In the genomic region with DNA sequence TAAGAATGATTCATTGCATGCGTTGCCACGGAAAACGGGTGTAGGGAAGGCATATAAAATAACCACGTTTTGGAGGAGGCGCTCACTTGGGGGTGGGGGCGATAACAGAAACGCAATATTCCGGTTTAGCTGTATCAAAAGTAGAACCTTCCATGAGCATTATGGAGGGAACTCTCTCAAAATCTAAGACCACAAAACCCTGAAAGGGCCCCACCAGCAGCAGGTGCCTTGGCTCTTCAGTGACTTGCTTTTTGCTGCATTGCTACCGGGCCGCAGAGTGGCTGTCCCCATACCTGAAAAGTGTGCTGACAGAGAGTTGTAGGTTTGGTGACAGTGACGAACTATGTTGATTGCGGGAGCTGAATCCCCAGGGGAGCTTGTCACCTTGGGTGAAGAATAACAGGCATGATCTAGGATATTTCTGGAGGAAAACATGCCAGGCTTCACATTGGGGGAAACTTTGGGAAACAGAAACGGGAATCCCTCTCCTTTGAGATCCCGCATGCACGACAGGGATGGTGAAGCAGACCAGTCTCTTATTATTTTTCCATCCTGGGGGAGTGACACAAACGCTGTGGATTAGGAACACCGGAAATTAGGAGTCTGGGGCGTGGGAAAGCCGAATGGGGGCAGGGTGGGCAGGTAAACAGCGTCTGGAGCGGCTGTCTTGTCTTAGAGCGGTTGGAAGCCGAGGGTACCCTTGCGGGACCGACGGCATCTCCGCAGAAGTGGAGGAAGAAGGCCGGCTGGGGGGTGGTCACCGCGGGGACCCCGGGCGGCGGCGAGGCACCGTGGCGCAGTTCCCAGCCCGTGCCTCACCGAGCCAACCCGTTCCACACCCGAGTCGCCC, we compare ENCODE assay signal across 8 mouse cellular contexts. TPM values are rescaled to one million over a fixed set of nuclear protein-coding genes. Genes with fewer than 3 reads are reported as not detected.
DNase-seq lines count a peak whose midpoint lies in the region; ATAC-seq and TF ChIP-seq lines count a peak whose summit lies in the region.

No protein-coding gene starts in this region.

- no peak overlapping the region for H3K27ac ChIP-seq in bone marrow macrophage, adult 2 months (ENCODE audit: insufficient read depth, low read depth, low read length)
- H3K27ac ChIP-seq in forebrain, embryonic 11.5 days (ENCODE audit: low read depth, low read length): peak overlapping the region; percentile 85
- H3K27ac ChIP-seq in hindbrain, embryonic 16.5 days (ENCODE audit: low read depth, low read length): peak overlapping the region; percentile 98
- peak overlapping the region; percentile 94 for H3K27ac ChIP-seq in midbrain, embryonic 12.5 days (replicated peaks)

- intact Hi-C loops in left cerebral cortex, postnatal 36 days (cut with DNase I): no loop called here

- H3K27me3 ChIP-seq in forebrain, embryonic 11.5 days (ENCODE audit: control insufficient read depth, insufficient read depth, low read length): no peaks in the 10 kb centered on the region
- no peaks in the 10 kb centered on the region for H3K27me3 ChIP-seq in hindbrain, embryonic 16.5 days (replicated peaks; ENCODE audit: control insufficient read depth, insufficient read depth, low read length)
- no peaks in the 10 kb centered on the region; the same call in 1 of the 2 replicates for H3K27me3 ChIP-seq in midbrain, embryonic 12.5 days
- no peaks in the 10 kb centered on the region for H3K27me3 ChIP-seq in splenic B cell, adult 2 months (ENCODE audit: control insufficient read depth, insufficient read depth, low read length, poor library complexity, severe bottlenecking)

- peak; percentile 42 for DNase-seq in gastrocnemius, adult 18-20 months (ENCODE audit: low spot score)
- DNase-seq in gastrocnemius, postnatal 25 days: no peak
- DNase-seq in forebrain, embryonic 11.5 days (ENCODE audit: low spot score): peak; percentile 58
- DNase-seq in left cerebral cortex, postnatal 36 days (ENCODE audit: low spot score in 2 of 2): peak; percentile 46 to 53
- peak; percentile 25 for DNase-seq in splenic B cell, adult 2 months (ENCODE audit: low read depth, low spot score)

- H3K9ac ChIP-seq in forebrain, embryonic 11.5 days (ENCODE audit: low read length): peak overlapping the region; percentile 96
- H3K9ac ChIP-seq in hindbrain, embryonic 16.5 days (ENCODE audit: low read depth, low read length): peak overlapping the region; percentile 99
- H3K9ac ChIP-seq in midbrain, embryonic 12.5 days (replicated peaks): peak overlapping the region; percentile 93

- H3K9me3 ChIP-seq in forebrain, embryonic 11.5 days (ENCODE audit: control insufficient read depth, low read length): no peaks in the 10 kb centered on the region
- H3K9me3 ChIP-seq in hindbrain, embryonic 16.5 days (ENCODE audit: control insufficient read depth, low read length): no peaks in the 10 kb centered on the region
- no peaks in the 10 kb centered on the region for H3K9me3 ChIP-seq in midbrain, embryonic 12.5 days

- no peak for TF ChIP-seq CTCF in bone marrow macrophage, adult 2 months (IDR thresholded peaks at IDR 0.05; ENCODE audit: low read depth, low read length)

- no peaks in the 10 kb centered on the region for H3K36me3 ChIP-seq in forebrain, embryonic 11.5 days (ENCODE audit: control insufficient read depth, insufficient read depth, low read length)
- no peaks in the 10 kb centered on the region for H3K36me3 ChIP-seq in hindbrain, embryonic 16.5 days (ENCODE audit: control insufficient read depth, insufficient read depth, low read length)
- H3K36me3 ChIP-seq in midbrain, embryonic 12.5 days: no peaks in the 10 kb centered on the region
- H3K36me3 ChIP-seq in splenic B cell, adult 2 months (ENCODE audit: control insufficient read depth, insufficient read depth, low read length, poor library complexity, severe bottlenecking): no peaks in the 10 kb centered on the region

- ATAC-seq in forebrain, embryonic 11.5 days (replicated peaks; ENCODE audit: low FRiP score): no peak; the same call in 1 of the 2 replicates
- ATAC-seq in hindbrain, embryonic 16.5 days: peak; percentile 7; the same call in 1 of the 2 replicates
- ATAC-seq in midbrain, embryonic 12.5 days (ENCODE audit: low FRiP score, low read depth): no peak

- WGBS in forebrain, embryonic 11.5 days: 4% methylated on average over 41 of the region's 41 CpGs
- WGBS in hindbrain, embryonic 16.5 days: 5% methylated on average over 37 of the region's 41 CpGs
- 5% methylated on average over 41 of the region's 41 CpGs for WGBS in midbrain, embryonic 12.5 days

- no peaks in the 10 kb centered on the region for H3K4me1 ChIP-seq in bone marrow macrophage, adult 2 months (ENCODE audit: control insufficient read depth, insufficient read depth, low read length)
- peaks cover 13% of the 10 kb centered on the region for H3K4me1 ChIP-seq in forebrain, embryonic 11.5 days (replicated peaks; ENCODE audit: control insufficient read depth, insufficient read depth, low read length)
- H3K4me1 ChIP-seq in hindbrain, embryonic 16.5 days (ENCODE audit: control insufficient read depth, insufficient read depth, low read depth, low read length): peaks cover 19% of the 10 kb centered on the region
- peaks cover 20% of the 10 kb centered on the region for H3K4me1 ChIP-seq in midbrain, embryonic 12.5 days

- no peak for TF ChIP-seq POLR2A in bone marrow macrophage, adult 2 months (IDR thresholded peaks at IDR 0.05; ENCODE audit: borderline replicate concordance, low read depth, low read length)

- peak overlapping the region; percentile 76 for H3K4me3 ChIP-seq in bone marrow macrophage, adult 2 months (ENCODE audit: insufficient read depth, low read length)
- peak overlapping the region; percentile 83 for H3K4me3 ChIP-seq in forebrain, embryonic 11.5 days (ENCODE audit: low read depth, low read length)
- peak overlapping the region; percentile 91 for H3K4me3 ChIP-seq in hindbrain, embryonic 16.5 days (ENCODE audit: low read length)
- peak overlapping the region; percentile 87 for H3K4me3 ChIP-seq in midbrain, embryonic 12.5 days

- peak overlapping the region; percentile 76 for H3K4me2 ChIP-seq in forebrain, embryonic 11.5 days (ENCODE audit: low read depth, low read length, severe bottlenecking)
- peak overlapping the region; percentile 61 for H3K4me2 ChIP-seq in hindbrain, embryonic 16.5 days (ENCODE audit: low read length)
- peak overlapping the region; percentile 77 for H3K4me2 ChIP-seq in midbrain, embryonic 12.5 days (replicated peaks)

RNA-seq across cellular contexts. Expression of a gene that starts 1.2 kb away (rescaled TPM):
- total RNA-seq in gastrocnemius, adult 18-20 months (2021): 10 to 100 TPM; 19.1 to 25.7 TPM
- total RNA-seq in gastrocnemius, postnatal 25 days (2021): 10 to 100 TPM; 22.1 to 22.9 TPM
- 2.0 and 2.6 TPM in 2 replicates for polyA plus RNA-seq in bone marrow macrophage, adult 2 months (2012; ENCODE audit: insufficient read depth, insufficient read length, missing spikeins)
- polyA plus RNA-seq in forebrain, embryonic 11.5 days (2014; fragmentation: Nextera tagmentation; extraction: Ambion mirVana): 16.4 and 17.1 TPM in 2 replicates
- polyA plus RNA-seq in hindbrain, embryonic 16.5 days (2015; fragmentation: Nextera tagmentation; extraction: Ambion mirVana): 24.8 and 34.5 TPM in 2 replicates
- 100 to 1,000 TPM; 231 to 266 TPM for total RNA-seq in left cerebral cortex, postnatal 36 days (2021)
- 22.2 and 22.4 TPM in 2 replicates for polyA plus RNA-seq in midbrain, embryonic 12.5 days (2016; fragmentation: Nextera tagmentation; extraction: Ambion mirVana)
